Mouse (Mus musculus) hindbrain, embryonic 16.5 days (tissue): ENCODE measurements around the gene Fzd9. TPM values are rescaled to one million over a fixed set of nuclear protein-coding genes. Genes with fewer than 3 reads are reported as not detected.

Source experiments
- ATAC-seq: fragments of 200-750 bp; cut with Nextera tagmentation; 2 replicates; pipeline ENCODE4 v1.8.0; 2017; ENCODE audit warnings: moderate TSS enrichment, moderate library complexity
- H3K27ac ChIP-seq: fragments of 300-500 bp; sonication (generic); 2 replicates; pipeline ENCODE4 v1.5.1; 2014; ENCODE audit warnings: low read depth, mild to moderate bottlenecking, control low read depth, low read length, moderate library complexity
- H3K27me3 ChIP-seq: fragments of 300-500 bp; sonication (generic); replicated peaks from 2 replicates; pipeline ENCODE4 v1.6.1; 2014; ENCODE audit warnings: low read length; ENCODE audit not compliant: control insufficient read depth, insufficient read depth
- H3K36me3 ChIP-seq: fragments of 300-500 bp; sonication (generic); 2 replicates; pipeline ENCODE4 v1.6.1; 2014; ENCODE audit warnings: mild to moderate bottlenecking, low read length, moderate library complexity, mixed read lengths; ENCODE audit not compliant: control insufficient read depth, insufficient read depth
- H3K4me1 ChIP-seq: fragments of 300-500 bp; sonication (generic); 2 replicates; pipeline ENCODE4 v1.6.1; 2014; ENCODE audit warnings: low read depth, low read length; ENCODE audit not compliant: control insufficient read depth, insufficient read depth
- H3K4me2 ChIP-seq: fragments of 300-500 bp; sonication (generic); 2 replicates; pipeline ENCODE4 v1.6.1; 2014; ENCODE audit warnings: mild to moderate bottlenecking, low read length, control low read depth, moderate library complexity
- H3K4me3 ChIP-seq: fragments of 300-500 bp; sonication (generic); 2 replicates; pipeline ENCODE4 v1.5.1; 2014; ENCODE audit warnings: mild to moderate bottlenecking, low read length, control low read depth, moderate library complexity
- H3K9ac ChIP-seq: fragments of 300-500 bp; sonication (generic); 2 replicates; pipeline ENCODE4 v1.6.1; 2014; ENCODE audit warnings: low read depth, mild to moderate bottlenecking, control low read depth, low read length, moderate library complexity
- H3K9me3 ChIP-seq: fragments of 300-500 bp; sonication (generic); 2 replicates; pipeline ENCODE4 v1.6.1; 2014; ENCODE audit warnings: mild to moderate bottlenecking, low read length, moderate library complexity; ENCODE audit not compliant: control insufficient read depth
- WGBS: fragments of 180-500 bp; shearing (Covaris S2); extraction: QIAGEN DNeasy Blood & Tissue Kit; methylation state at CpG from one replicate; pipeline ENCODE4 v1.1.7; 2014; 5-methylcytosine and 5-hydroxymethylcytosine counted together
- microRNA-seq: library from miRNA; unstranded; fragments of <30 nt; microRNA quantifications from one replicate; pipeline ENCODE4, GENCODE M21; 2017
- polyA plus RNA-seq: library from polyadenylated mRNA; unstranded; fragments of >200 nt; fragmentation: Nextera tagmentation; extraction: Ambion mirVana; gene quantifications from 2 replicates; pipeline ENCODE4 v1.2.1, GENCODE M21; 2015

Gene Fzd9
- polyA plus RNA-seq, 1 experiment from 2014 or later, result 21.3 TPM

DNA sequence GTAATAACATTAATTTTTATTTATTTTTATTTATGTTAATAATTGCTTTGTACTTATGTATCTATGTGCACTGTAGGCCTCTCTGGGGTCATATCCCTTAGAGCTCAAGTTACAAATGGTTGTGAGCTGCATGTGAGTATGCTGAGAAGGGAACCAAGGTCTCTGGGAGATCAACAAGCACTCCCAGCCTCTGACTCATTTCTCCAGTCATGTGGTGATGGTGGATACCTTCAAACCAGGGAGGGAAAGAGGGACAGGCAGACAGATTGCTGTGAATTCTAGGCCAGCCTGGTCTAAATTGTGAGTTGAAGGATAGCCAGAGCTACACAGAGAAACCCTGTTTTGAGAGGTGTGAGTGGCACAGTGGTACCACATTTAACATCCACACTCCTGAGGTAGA, 30.1 kb downstream of the Fzd9 start:
- H3K4me1 ChIP-seq, result no peaks in the 10 kb centered on the region
- ATAC-seq, result no peak
- H3K9ac ChIP-seq, result no peak overlapping the region
- no peak overlapping the region for H3K4me2 ChIP-seq
- no peaks in the 10 kb centered on the region for H3K27me3 ChIP-seq
- H3K9me3 ChIP-seq, result no peaks in the 10 kb centered on the region
- no peak overlapping the region for H3K27ac ChIP-seq
- H3K4me3 ChIP-seq, result no peak overlapping the region
- H3K36me3 ChIP-seq, result peaks cover 50% of the 10 kb centered on the region

DNA sequence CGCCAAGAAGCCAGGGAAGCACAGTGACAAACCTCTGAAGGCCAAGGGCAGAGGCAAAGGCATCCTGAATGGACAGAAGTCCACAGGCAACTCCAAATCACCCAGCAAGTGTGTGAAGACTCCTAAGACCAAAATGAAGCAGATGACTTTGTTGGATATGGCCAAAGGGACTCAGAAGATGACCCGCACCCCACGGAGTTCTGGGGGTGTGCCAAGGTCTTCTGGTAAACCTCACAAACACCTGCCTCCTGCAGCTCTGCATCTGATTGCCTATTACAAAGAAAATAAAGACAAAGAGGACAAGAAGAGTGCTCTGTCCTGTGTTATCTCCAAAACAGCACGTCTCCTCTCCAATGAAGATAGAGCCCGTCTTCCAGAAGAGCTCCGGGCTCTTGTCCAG, 34.2 kb downstream of the Fzd9 start:
- no peak overlapping the region for H3K9ac ChIP-seq
- no peaks in the 10 kb centered on the region for H3K9me3 ChIP-seq
- H3K4me3 ChIP-seq, result no peak overlapping the region
- WGBS, result 91% methylated on average over 6 of the region's 6 CpGs
- H3K36me3 ChIP-seq, result peaks cover 45% of the 10 kb centered on the region
- H3K4me1 ChIP-seq, result no peaks in the 10 kb centered on the region
- no peaks in the 10 kb centered on the region for H3K27me3 ChIP-seq
- ATAC-seq, result no peak
- H3K27ac ChIP-seq, result no peak overlapping the region
- no peak overlapping the region for H3K4me2 ChIP-seq

DNA sequence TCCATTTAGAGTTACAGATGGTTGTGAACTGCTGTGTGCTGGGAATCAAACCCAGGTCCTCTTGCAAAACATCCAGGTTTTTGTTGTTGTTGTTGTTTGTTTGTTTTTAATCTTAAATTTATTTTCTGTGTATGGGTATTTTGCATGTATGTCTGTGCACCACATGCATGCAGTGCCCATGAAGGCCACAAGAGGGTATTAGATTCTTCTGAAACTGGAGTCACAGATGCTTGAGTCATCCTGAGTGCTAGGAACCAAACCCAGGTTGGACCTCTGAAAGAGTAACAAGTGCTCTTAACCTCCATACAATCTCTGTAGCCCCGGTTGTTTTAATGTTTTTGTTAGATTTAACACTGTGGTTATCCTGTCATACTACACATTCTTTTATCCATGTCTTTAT, 42.8 kb downstream of the Fzd9 start:
- no peak for ATAC-seq
- no peak overlapping the region for H3K27ac ChIP-seq

DNA sequence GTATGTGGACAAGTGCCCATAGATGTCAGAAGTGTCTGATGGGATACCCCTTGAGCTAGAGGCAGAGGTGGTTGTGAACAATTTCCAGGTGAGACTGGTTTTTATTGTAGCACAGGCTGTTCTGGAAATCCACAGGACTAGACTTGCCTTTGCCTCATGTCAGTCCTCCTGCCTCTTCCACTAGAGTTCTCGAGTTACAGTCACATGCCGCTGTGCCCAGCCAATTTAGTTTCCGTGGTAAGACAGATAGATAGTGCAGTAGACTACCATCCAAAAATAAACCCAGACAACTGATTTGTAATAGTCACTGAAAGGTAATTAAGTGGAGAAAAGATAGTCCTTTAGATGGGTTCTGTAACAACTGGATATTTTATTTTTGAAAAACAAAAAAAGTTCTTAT, 48.3 kb downstream of the Fzd9 start:
- Histone ChIP-seq H3K4me3 (no peak overlapping the region), H3K4me1 (no peaks in the 10 kb centered on the region), H3K4me2 (no peak overlapping the region), H3K9ac (no peak overlapping the region), H3K9me3 (no peaks in the 10 kb centered on the region), H3K27ac (no peak overlapping the region), H3K36me3 (peaks cover 15% of the 10 kb centered on the region), H3K27me3 (no peaks in the 10 kb centered on the region)
- ATAC-seq, result no peak
- 95% methylated on average over 3 of the region's 3 CpGs for WGBS

More for the DNA sequence above, 42.8 kb downstream of the Fzd9 start:
- Histone ChIP-seq H3K36me3 (peaks cover 36% of the 10 kb centered on the region), H3K9me3 (no peaks in the 10 kb centered on the region), H3K4me1 (no peaks in the 10 kb centered on the region), H3K4me2 (no peak overlapping the region), H3K9ac (no peak overlapping the region), H3K4me3 (no peak overlapping the region), H3K27me3 (no peaks in the 10 kb centered on the region)
- 97% methylated on average over 1 of the region's 1 CpGs for WGBS

Small RNAs within 50 kb of the gene (microRNA-seq; reads per million reads assigned to microRNA genes)
- not detected for gene Gm25315

Other genes with a start within 250 kb of the Fzd9 start
- gene Abhd11, start 242.1 kb downstream of the Fzd9 start, polyA plus RNA-seq, result 73.3 and 82.1 TPM in 2 replicates
- gene Stx1a, start 227.7 kb downstream of the Fzd9 start, polyA plus RNA-seq, result 147 and 162 TPM in 2 replicates
- 44.0 and 45.3 TPM in 2 replicates for gene Dnajc30, start 187.0 kb downstream of the Fzd9 start, polyA plus RNA-seq
- 77.0 and 81.1 TPM in 2 replicates for gene Bud23, start 186.3 kb downstream of the Fzd9 start, polyA plus RNA-seq
- 29.4 and 29.8 TPM in 2 replicates for gene Vps37d, start 173.0 kb downstream of the Fzd9 start, polyA plus RNA-seq
- gene Mlxipl, start 161.3 kb downstream of the Fzd9 start, polyA plus RNA-seq, result 0.66 and 0.84 TPM in 2 replicates
- gene Tbl2, start 101.6 kb downstream of the Fzd9 start, polyA plus RNA-seq, result 15.0 and 17.2 TPM in 2 replicates
- 35.9 and 37.9 TPM in 2 replicates for gene Bcl7b, start 82.9 kb downstream of the Fzd9 start, polyA plus RNA-seq
- 20.5 and 21.6 TPM in 2 replicates for gene Baz1b, start 64.0 kb downstream of the Fzd9 start, polyA plus RNA-seq
- gene Fkbp6, start 98.8 kb upstream of the Fzd9 start, polyA plus RNA-seq, result 0.16 and 0.55 TPM in 2 replicates
- gene Trim50, start 102.1 kb upstream of the Fzd9 start, polyA plus RNA-seq, result not detected in 2 replicates
- gene Nsun5, start 118.7 kb upstream of the Fzd9 start, polyA plus RNA-seq, result 30.7 and 35.1 TPM in 2 replicates
- gene Pom121, start 143.3 kb upstream of the Fzd9 start, polyA plus RNA-seq, result 7.4 and 9.1 TPM in 2 replicates